Mouse (Mus musculus) CD8-positive naive resting alpha-beta T cell, adult 2 months (primary cell): ENCODE data around the gene Prcd.
"Not testable (repeated sequence)": the region's sequence is repeated elsewhere in the genome, so short reads cannot be mapped to it uniquely, and the experiment has no call there.

Experiments
- DNase-seq, 2 experiments: peaks; one replicate each; pipeline ENCODE4 v3.0.0; 2022; ENCODE audit warnings: low read depth in 2 of 2, low spot score in 2 of 2

Gene Prcd

GRCm38 (mm10) chr11:116668381-116668825, 15.1 kb downstream of the Prcd start:
- no peak for DNase-seq

DNA sequence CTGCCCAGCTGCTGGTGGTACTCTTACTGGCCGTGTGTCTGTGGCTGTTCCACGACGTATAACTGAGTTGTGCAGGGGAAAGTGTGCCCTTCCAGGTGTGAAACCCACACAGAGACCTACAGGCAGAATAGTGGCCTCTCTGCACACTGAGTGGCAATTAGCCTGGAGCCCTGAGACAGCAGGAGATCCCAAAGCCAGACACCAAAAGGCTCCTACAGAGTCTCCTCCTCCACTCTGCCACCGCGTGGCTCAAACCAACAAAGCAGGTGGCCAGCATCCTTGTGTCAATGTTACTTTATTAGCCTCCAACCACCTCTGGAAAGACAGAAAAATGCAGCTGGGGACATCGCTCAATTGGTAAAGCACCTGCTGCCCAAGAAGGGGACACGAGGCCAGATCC, 15.5 kb downstream of the Prcd start:
- no peak for DNase-seq

- DNase-seq: no peak
These were observed 16.0 kb downstream of the Prcd start for GRCm38 (mm10) chr11:116669316-116669715.

- DNase-seq: no peak
These were observed 16.5 kb downstream of the Prcd start for GRCm38 (mm10) chr11:116669787-116670365.

DNA sequence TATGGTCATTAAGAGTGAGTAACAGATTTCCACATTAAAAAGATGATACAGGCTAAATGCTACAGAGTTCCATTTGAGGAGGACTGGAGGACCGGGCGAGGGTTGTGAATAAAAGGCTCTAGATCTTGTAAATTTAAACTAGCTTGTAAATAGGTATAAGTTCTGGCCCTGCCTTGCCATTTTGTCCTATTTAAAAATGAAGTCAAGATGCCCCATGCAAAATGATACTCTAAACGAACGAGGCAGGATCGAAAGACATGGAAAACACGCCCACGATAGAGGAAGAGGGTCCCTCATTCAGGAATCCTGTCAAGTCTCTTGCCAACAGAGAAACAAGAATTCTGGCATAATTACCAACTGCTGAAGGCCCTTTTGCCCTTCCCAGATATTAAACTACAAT, 17.1 kb downstream of the Prcd start:
- no peak for DNase-seq

- DNase-seq: peak; percentile 97 to 99
These were observed 17.9 kb downstream of the Prcd start for GRCm38 (mm10) chr11:116671112-116671844.

- DNase-seq: no peak
These were observed 18.6 kb downstream of the Prcd start for GRCm38 (mm10) chr11:116671845-116672434.

GRCm38 (mm10) chr11:116672595-116672994, 19.3 kb downstream of the Prcd start:
- DNase-seq: no peak

- DNase-seq: no peak
These were observed 20.1 kb downstream of the Prcd start for GRCm38 (mm10) chr11:116673410-116673809.

- no peak for DNase-seq
These were observed 21.5 kb downstream of the Prcd start for GRCm38 (mm10) chr11:116674616-116675379.

DNA sequence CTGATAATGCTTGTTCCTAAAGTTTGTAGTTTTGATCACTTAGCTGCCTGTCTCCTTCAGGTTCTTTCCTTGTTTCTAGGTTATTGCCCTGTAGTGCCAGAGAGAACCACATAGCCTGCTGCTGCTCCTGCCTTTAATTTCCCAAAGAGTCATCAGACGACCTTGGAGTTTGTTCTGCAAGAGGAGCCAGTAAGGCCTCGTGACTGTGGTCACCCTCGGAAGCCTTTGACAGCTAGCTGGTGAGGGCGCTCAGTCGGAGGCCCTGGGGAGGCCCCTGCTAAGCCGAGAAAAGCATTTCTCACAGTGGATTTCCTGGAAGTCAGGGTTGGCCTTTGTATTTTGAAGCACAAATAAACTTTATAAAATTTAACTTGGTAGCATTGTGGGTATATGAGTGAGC, 22.1 kb downstream of the Prcd start:
- DNase-seq: not testable (repeated sequence)

DNA sequence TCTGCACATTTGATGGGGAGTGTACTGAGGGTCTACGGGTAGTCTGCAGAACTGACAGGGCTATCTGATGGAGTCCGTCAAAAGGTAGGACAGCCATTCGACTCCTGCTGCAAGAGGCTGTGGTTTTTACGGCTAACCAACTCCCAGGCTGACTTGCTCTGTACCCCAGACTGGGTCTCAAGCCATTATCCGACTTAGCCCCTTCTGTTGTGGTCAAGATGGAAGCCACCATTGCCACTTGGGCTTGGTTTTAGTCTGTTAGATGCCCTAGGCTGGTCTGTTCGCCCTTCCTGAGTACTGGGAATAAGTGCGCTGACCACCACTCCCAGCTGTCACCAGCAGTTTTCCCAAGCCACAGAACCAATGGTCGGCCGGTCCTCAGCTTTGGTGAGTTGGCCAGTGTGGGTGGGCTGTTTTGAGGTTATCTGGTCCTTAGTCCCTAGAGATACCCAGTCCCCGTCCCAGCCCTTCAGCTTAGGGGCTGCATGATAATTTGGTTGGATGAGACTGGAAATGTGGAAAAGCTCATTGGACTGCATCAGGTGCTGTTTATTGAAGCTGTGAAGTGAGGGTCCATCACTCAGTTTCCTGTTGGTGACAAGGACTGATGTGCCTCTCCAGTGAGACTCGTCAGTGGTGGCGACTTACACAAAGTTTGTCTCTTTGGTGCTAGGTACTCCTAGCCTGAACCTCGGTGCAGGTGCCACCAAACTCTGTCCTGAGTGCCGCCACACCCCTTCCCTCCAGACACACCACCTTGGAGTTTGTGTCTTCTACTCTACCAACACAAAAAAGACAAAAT, 23.0 kb downstream of the Prcd start:
- DNase-seq: no peak

DNA sequence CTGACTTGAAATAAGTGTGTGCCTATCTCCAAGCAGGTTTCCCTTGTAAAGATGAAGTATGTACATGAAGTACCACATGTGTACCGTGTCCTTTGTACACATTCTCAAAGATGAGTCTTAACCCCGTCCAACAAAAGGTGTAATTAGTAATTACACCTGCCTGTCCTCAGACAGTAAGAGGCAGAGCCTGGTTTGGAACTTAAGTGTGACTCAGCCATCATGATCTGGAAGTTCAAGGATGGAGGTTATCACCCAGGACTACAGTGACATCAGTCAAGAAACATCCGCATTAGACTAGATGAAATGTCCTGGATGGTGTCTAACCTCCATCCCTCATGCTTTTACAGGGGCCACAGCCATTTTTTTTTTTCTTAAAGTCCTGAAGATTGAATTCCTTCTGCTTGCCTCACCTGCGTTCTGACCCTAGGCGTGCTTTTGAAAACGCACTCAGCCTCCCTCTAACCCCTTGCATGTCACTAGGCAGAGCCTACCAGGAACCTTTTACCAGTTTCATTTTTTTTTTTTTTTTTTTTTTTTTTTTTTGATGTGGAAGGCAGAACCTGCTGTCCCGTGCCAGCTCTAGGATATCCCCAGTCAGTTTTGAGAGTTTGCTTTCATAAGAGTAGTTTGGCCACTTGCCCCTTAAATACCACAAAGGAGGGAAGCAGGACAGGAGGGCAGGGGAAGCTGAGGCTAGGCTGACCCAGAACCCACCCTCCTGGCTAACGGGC, 24.5 kb downstream of the Prcd start:
- DNase-seq: no peak

DNA sequence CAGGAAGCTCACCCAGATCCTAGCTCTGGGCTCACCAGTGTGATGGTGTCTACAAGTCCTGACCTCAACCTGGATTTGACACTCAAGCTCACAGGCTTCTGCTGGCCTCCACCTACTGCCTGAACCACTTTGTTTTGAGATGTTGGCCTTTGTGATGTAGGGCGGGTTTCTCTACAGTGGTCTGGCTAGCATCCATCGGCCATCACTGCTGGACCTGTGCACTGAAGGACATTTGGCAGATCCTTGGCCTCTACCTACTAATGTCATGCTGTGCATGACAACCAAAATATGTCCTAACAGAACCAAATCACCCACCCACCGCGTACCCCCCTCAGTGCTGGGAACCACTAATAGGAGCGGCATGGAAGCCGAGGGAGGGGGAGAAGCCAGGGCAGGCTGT, 25.8 kb downstream of the Prcd start:
- DNase-seq: no peak

DNA sequence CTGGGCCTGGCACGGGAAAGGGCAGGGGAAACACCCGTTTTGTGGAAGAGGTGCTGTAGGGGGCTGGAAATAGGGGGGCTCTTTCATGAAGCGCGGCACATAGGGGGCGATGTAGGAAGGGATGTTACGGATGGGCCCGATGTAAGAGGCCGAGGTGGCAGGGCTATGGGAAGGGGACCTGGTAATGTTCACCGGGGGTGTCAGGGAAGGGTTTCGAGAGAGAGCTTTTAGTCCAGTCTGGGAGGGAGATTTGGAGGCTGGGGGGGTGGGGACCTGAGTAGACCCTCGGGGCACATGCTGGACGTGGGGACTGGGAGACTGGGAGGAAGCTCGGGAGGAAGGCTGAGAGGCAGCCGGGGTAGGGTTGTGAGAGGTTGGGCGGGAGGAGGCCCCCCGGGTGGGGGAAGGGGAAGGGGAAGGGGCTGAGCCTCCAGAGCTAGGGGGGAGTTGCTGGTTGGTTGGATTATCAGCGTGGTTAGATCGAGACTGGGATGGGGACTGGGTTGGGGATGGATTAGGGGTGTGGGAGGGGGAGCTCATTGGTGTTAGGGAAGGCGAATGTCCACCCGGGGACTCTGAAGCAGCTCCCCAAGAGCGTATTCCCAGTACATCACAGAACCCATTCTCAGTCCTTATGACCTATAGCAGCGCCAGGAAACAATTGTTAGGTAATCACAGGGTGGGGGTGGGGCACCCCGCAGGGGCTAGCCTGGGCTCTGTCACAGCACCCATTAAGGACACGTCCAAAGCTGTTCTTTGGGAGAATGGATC, 27.2 kb downstream of the Prcd start:
- DNase-seq: no peak

DNA sequence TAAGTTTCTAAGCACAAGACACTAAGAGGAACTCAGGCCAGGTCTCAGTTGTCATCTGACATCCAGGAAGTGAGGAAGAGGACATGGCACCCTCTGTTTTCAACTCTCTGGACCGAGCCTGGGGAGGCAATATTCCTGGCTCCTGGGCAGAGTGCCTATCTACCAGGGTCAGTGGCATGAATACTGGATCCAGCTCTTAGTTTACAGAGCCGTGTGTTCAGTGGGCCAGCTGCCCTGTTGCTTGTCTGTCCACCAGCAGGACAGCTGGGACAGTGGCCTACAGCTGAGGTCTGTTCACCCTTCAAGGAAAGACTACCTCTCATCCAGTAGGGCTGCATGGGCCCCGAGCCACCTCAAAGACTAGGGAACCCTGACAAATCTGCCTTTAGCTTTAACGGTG, 27.8 kb downstream of the Prcd start:
- DNase-seq: no peak

- DNase-seq: no peak
These were observed 29.3 kb downstream of the Prcd start for GRCm38 (mm10) chr11:116682501-116683144.

DNA sequence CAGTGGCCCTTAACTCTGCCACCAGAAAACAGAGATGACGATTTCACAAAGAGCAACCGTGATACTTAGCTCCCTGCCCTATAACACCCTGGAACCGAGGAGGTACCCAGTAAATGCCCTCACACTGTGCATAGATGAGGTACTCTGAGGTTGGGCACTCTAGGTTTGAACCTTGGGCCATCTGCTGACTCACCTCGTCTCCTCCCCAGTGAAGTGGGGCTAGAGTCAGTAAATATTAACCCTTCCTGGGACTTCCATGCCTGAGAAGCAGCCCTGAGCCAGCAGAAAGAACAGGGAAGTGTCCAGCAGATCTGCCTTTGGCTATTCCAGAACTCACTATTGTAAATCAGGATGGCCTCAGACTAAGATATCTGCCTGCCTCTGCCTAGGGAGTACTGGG, 30.4 kb downstream of the Prcd start:
- no peak for DNase-seq

GRCm38 (mm10) chr11:116685729-116686128, 32.4 kb downstream of the Prcd start:
- no peak for DNase-seq
